Mouse (Mus musculus) neural tube, embryonic 13.5 days (tissue): ENCODE data around the gene Grb7. TPM values are rescaled to one million over a fixed set of nuclear protein-coding genes. Genes with fewer than 3 reads are reported as not detected.

Experiments
- ATAC-seq: fragments of 200-750 bp; cut with Nextera tagmentation; 2 replicates; pipeline ENCODE4 v1.8.0; 2017; ENCODE audit warnings: low read depth, mild to moderate bottlenecking, moderate TSS enrichment, moderate library complexity
- H3K27ac ChIP-seq: fragments of 300-500 bp; sonication (generic); replicated peaks from 2 replicates; pipeline ENCODE4 v1.5.1; 2015; ENCODE audit warnings: moderate library complexity, mild to moderate bottlenecking, inconsistent platforms
- H3K27me3 ChIP-seq: fragments of 300-500 bp; sonication (generic); 2 replicates; pipeline ENCODE4 v1.6.1; 2015; ENCODE audit warnings: mild to moderate bottlenecking, inconsistent platforms
- H3K36me3 ChIP-seq: fragments of 300-500 bp; sonication (generic); 2 replicates; pipeline ENCODE4 v1.6.1; 2015; ENCODE audit warnings: mild to moderate bottlenecking, inconsistent platforms
- H3K4me1 ChIP-seq: fragments of 300-500 bp; sonication (generic); replicated peaks from 2 replicates; pipeline ENCODE4 v1.6.1; 2015; ENCODE audit warnings: inconsistent platforms
- H3K4me2 ChIP-seq: fragments of 300-500 bp; sonication (generic); 2 replicates; pipeline ENCODE4 v1.6.1; 2015; ENCODE audit warnings: inconsistent platforms, mild to moderate bottlenecking, moderate library complexity
- H3K4me3 ChIP-seq: fragments of 300-500 bp; sonication (generic); 2 replicates; pipeline ENCODE4 v1.5.1; 2015; ENCODE audit warnings: mild to moderate bottlenecking, inconsistent platforms
- H3K9ac ChIP-seq: fragments of 300-500 bp; sonication (generic); 2 replicates; pipeline ENCODE4 v1.6.1; 2015; ENCODE audit warnings: moderate library complexity, mild to moderate bottlenecking, inconsistent platforms
- H3K9me3 ChIP-seq: fragments of 300-500 bp; sonication (generic); 2 replicates; pipeline ENCODE4 v1.6.1; 2016; ENCODE audit warnings: inconsistent platforms
- WGBS: fragments of 180-500 bp; shearing (Covaris S2); methylation state at CpG from one replicate; pipeline ENCODE4 v1.1.7; 2015; 5-methylcytosine and 5-hydroxymethylcytosine counted together
- polyA plus RNA-seq: library from polyadenylated mRNA; unstranded; fragments of >200 nt; fragmentation: Nextera tagmentation; extraction: Ambion mirVana; gene quantifications from 2 replicates; pipeline ENCODE4 v1.2.1, GENCODE M21; 2015

Gene Grb7
- polyA plus RNA-seq, 1 experiment from 2014 or later, result 0.47 TPM

- peak overlapping the region; percentile 8; the same call in 1 of the 2 replicates for H3K4me2 ChIP-seq
- H3K9me3 ChIP-seq, result no peaks in the 10 kb centered on the region
- H3K27me3 ChIP-seq, result peaks cover 47% of the 10 kb centered on the region
- H3K4me3 ChIP-seq, result no peak overlapping the region
- no peak for ATAC-seq
- no peaks in the 10 kb centered on the region for H3K36me3 ChIP-seq
- H3K27ac ChIP-seq, result no peak overlapping the region
- 3% methylated on average over 33 of the region's 33 CpGs for WGBS
- H3K4me1 ChIP-seq, result peaks cover 14% of the 10 kb centered on the region; the same call in 1 of the 2 replicates
- H3K9ac ChIP-seq, result 0 out of 2 replicates have a peak overlapping the region, but pooled peaks have one; percentile 18
These were observed 624 bp downstream of the Grb7 start for GRCm38 (mm10) chr11:98446562-98447474.

- H3K4me2 ChIP-seq, result peak overlapping the region; percentile 8; the same call in 1 of the 2 replicates
- no peak overlapping the region for H3K4me3 ChIP-seq
- H3K9ac ChIP-seq, result 0 out of 2 replicates have a peak overlapping the region, but pooled peaks have one; percentile 18
- H3K27ac ChIP-seq, result no peak overlapping the region
- H3K4me1 ChIP-seq, result peaks cover 14% of the 10 kb centered on the region; the same call in 1 of the 2 replicates
- 25% methylated on average over 7 of the region's 7 CpGs for WGBS
- H3K27me3 ChIP-seq, result peaks cover 47% of the 10 kb centered on the region
- ATAC-seq, result no peak
- H3K36me3 ChIP-seq, result no peaks in the 10 kb centered on the region
- no peaks in the 10 kb centered on the region for H3K9me3 ChIP-seq
These were observed 1.3 kb downstream of the Grb7 start for GRCm38 (mm10) chr11:98447475-98447834.

- H3K4me3 ChIP-seq, result no peak overlapping the region
- peaks cover 14% of the 10 kb centered on the region; the same call in 1 of the 2 replicates for H3K4me1 ChIP-seq
- 34% methylated on average over 13 of the region's 13 CpGs for WGBS
- ATAC-seq, result no peak
- no peak overlapping the region for H3K9ac ChIP-seq
- H3K27ac ChIP-seq, result no peak overlapping the region
- no peak overlapping the region for H3K4me2 ChIP-seq
- H3K27me3 ChIP-seq, result peaks cover 47% of the 10 kb centered on the region
- no peaks in the 10 kb centered on the region for H3K36me3 ChIP-seq
- no peaks in the 10 kb centered on the region for H3K9me3 ChIP-seq
These were observed 2.1 kb downstream of the Grb7 start for GRCm38 (mm10) chr11:98448191-98448790.

DNA sequence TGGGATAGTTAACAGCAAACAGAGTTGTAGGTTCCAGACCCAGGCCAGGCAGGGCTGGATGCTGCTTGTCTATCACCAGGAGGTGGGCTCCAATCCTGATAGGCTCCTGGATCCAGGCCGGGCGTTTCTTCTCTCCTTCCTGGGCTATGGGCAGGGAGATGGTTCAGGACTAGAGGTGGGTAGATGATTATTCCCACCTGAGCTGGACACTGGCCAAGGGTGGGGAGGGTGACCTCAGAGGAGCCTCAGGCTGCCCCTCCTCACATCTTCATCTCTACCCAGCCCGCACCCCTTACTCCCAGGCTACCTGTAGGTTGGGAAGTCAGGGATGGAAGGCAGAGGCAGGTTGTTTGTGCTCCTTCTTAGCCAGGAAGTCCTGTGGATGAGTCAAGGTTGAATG lies 3.2 kb downstream of the Grb7 start:
- 82% methylated on average over 3 of the region's 3 CpGs for WGBS

GRCm38 (mm10) chr11:98449921-98450771 lies 4.0 kb downstream of the Grb7 start:
- WGBS, result 86% methylated on average over 20 of the region's 20 CpGs
- Histone ChIP-seq H3K27ac (no peak overlapping the region), H3K4me2 (no peak overlapping the region), H3K4me3 (no peak overlapping the region), H3K36me3 (no peaks in the 10 kb centered on the region), H3K4me1 (peaks cover 14% of the 10 kb centered on the region; the same call in 1 of the 2 replicates), H3K9ac (no peak overlapping the region), H3K9me3 (no peaks in the 10 kb centered on the region), H3K27me3 (peaks cover 45% of the 10 kb centered on the region)
- ATAC-seq, result no peak

More for the DNA sequence above, 3.2 kb downstream of the Grb7 start:
- Histone ChIP-seq H3K36me3 (no peaks in the 10 kb centered on the region), H3K4me1 (peaks cover 14% of the 10 kb centered on the region; the same call in 1 of the 2 replicates), H3K27ac (no peak overlapping the region), H3K4me3 (no peak overlapping the region), H3K4me2 (no peak overlapping the region), H3K9ac (no peak overlapping the region), H3K9me3 (no peaks in the 10 kb centered on the region), H3K27me3 (peaks cover 47% of the 10 kb centered on the region)
- no peak for ATAC-seq

GRCm38 (mm10) chr11:98455484-98455883 lies 9.3 kb downstream of the Grb7 start:
- no peak overlapping the region for H3K27ac ChIP-seq
- H3K4me2 ChIP-seq, result no peak overlapping the region
- H3K27me3 ChIP-seq, result peaks cover 28% of the 10 kb centered on the region
- H3K9me3 ChIP-seq, result no peaks in the 10 kb centered on the region
- no peak overlapping the region for H3K9ac ChIP-seq
- H3K4me1 ChIP-seq, result peaks cover 11% of the 10 kb centered on the region
- 82% methylated on average over 4 of the region's 4 CpGs for WGBS
- ATAC-seq, result no peak
- no peak overlapping the region for H3K4me3 ChIP-seq
- H3K36me3 ChIP-seq, result no peaks in the 10 kb centered on the region

- Histone ChIP-seq H3K27me3 (peaks cover 37% of the 10 kb centered on the region), H3K4me3 (no peak overlapping the region), H3K9me3 (no peaks in the 10 kb centered on the region), H3K4me1 (peaks cover 11% of the 10 kb centered on the region), H3K9ac (no peak overlapping the region), H3K36me3 (no peaks in the 10 kb centered on the region), H3K27ac (no peak overlapping the region), H3K4me2 (peak overlapping the region; percentile 67)
- ATAC-seq, result no peak
- WGBS, result 85% methylated on average over 5 of the region's 5 CpGs
These were observed 10.4 kb downstream of the Grb7 start for GRCm38 (mm10) chr11:98456545-98456944.

DNA sequence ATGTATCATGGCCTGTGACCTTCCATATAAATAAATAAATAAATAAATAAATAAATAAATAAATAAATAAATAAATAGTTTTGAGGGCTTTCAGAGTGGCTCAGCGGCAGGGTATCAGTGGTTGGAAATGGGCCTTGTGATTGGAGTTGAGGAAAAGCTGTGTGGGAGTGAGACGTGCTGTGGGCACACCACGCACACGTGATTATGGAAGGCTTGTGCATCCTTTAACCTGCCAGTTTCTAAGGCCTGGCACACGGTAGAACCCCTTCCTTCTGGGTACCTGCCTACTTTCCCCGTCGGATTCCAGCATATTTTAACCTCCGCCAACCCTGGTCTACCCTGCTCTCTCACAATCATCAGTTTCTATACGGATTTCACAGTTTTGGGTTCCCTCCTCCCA lies 10.8 kb downstream of the Grb7 start:
- Histone ChIP-seq H3K27ac (peak overlapping the region; percentile 78), H3K9ac (peak overlapping the region; percentile 71), H3K4me2 (peak overlapping the region; percentile 67), H3K27me3 (peaks cover 41% of the 10 kb centered on the region), H3K9me3 (no peaks in the 10 kb centered on the region), H3K36me3 (no peaks in the 10 kb centered on the region), H3K4me1 (peaks cover 11% of the 10 kb centered on the region), H3K4me3 (peak overlapping the region; percentile 49)
- 34% methylated on average over 9 of the region's 9 CpGs for WGBS
- ATAC-seq, result peak; percentile 45

DNA sequence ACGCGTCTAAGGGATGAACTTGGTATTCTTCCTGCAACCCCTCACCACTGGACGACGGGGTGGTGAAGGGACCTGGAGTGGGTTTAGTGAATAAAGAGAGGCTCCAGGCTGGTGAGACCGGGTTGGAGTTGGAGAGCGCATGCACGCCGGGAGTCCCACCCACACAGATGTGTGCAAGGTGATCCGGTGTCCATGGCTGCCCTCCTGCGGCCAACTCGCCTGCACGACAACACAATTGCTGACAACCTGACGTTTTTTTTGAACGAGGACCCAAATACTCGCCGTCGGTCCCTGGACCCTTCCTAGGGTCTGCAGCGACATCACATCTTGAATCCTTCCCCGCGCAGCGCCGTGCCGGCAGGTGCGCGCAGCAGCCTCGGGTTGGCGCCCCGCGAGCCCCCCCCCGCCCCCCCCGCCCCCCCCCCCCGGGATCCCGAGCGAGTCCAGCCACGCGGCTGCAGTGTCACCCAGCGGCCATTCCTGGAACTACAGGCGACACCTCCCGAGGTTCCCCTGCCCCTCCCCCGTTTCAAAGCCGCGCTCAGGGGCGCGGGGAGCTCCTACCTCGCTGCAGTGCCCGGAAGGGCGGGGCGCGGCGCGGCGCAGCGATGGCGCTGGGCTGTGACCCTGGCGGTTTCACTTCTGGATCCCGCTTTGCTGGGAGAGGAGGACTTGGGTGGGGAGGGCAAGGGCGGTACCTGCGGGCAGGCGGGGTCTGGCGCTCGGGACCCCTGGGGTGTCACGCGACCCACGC lies 11.3 kb downstream of the Grb7 start:
- peak overlapping the region; percentile 78 for H3K27ac ChIP-seq
- under 1% methylated on average over 56 of the region's 64 CpGs for WGBS
- H3K4me1 ChIP-seq, result peaks cover 11% of the 10 kb centered on the region
- peaks cover 45% of the 10 kb centered on the region for H3K27me3 ChIP-seq
- H3K9ac ChIP-seq, result peak overlapping the region; percentile 71
- H3K4me3 ChIP-seq, result peak overlapping the region; percentile 49
- peak overlapping the region; percentile 67 for H3K4me2 ChIP-seq
- ATAC-seq, result peak; percentile 90
- H3K36me3 ChIP-seq, result no peaks in the 10 kb centered on the region
- H3K9me3 ChIP-seq, result no peaks in the 10 kb centered on the region

DNA sequence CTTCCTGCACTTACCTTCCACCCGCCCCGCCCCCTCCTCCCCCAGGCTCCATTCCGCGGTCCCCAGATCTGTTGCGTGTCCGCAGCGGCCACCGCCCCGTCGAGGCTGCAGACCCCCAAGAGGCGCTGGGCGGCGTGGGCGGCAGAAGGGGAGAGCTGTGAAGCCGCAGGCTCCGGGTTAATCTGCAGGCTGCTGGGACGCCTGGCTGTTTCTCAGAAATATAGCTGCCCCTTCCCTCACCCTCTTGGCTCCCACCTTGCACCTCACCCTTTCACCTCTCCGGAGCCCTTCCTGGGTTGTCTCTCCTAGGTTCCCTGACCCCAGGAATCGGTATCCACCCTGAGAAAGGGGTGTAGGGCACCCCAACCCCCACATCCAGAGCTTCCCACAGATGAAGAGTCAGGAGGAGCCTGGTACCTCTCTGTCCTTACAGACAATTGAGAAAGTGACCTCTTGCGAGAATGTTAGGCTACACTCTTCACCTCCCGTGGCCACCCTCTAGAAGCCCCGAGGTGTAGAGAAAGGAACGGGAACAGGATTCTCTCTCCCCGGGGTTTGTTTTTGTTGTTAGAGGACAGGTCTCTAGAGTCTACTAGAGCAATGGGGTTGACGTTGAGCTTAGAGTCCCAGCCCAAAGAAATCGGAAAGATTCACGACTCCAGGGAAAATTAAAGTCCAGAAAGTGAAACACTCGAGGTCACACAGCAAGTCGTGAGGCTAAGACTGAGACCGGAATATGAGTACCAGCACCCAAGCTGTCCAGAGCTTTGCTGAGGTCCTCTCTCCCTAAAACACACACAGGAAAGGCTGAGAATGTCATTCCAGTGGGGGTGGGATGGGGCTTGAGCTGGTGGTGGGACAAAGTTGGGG lies 12.2 kb downstream of the Grb7 start:
- peak; percentile 12; the same call in 1 of the 2 replicates for ATAC-seq

More for the DNA sequence above, 12.2 kb downstream of the Grb7 start:
- Histone ChIP-seq H3K4me1 (peaks cover 11% of the 10 kb centered on the region), H3K4me2 (peak overlapping the region; percentile 67), H3K9ac (peak overlapping the region; percentile 71), H3K4me3 (peak overlapping the region; percentile 49), H3K36me3 (no peaks in the 10 kb centered on the region), H3K27ac (0 out of 2 replicates have a peak overlapping the region, but pooled peaks have one; percentile 29), H3K27me3 (peaks cover 45% of the 10 kb centered on the region), H3K9me3 (no peaks in the 10 kb centered on the region)
- 4% methylated on average over 26 of the region's 30 CpGs for WGBS
